Mouse (Mus musculus) stomach, embryonic 16.5 days (tissue): ENCODE results near the gene P3h2. TPM values are rescaled to one million over a fixed set of nuclear protein-coding genes. Genes with fewer than 3 reads are reported as not detected.

Source experiments
- ATAC-seq: fragments of 200-750 bp; cut with Nextera tagmentation; 2 replicates; pipeline ENCODE4 v1.8.0; 2017; ENCODE audit warnings: moderate number of reproducible peaks, moderate TSS enrichment; ENCODE audit not compliant: insufficient read depth, low FRiP score
- H3K27ac ChIP-seq: fragments of 300-500 bp; sonication (generic); 2 replicates; pipeline ENCODE4 v1.5.1; 2014; ENCODE audit warnings: low read length
- H3K27me3 ChIP-seq: fragments of 300-500 bp; sonication (generic); 2 replicates; pipeline ENCODE4 v1.6.1; 2014; ENCODE audit warnings: low read length, control low read depth, mixed read lengths; ENCODE audit not compliant: control insufficient read depth, insufficient read depth
- H3K36me3 ChIP-seq: fragments of 300-500 bp; sonication (generic); 2 replicates; pipeline ENCODE4 v1.6.1; 2014; ENCODE audit warnings: low read length; ENCODE audit not compliant: control insufficient read depth, insufficient read depth
- H3K4me1 ChIP-seq: fragments of 300-500 bp; sonication (generic); 2 replicates; pipeline ENCODE4 v1.6.1; 2014; ENCODE audit warnings: low read length, control low read depth, mixed read lengths; ENCODE audit not compliant: control insufficient read depth, insufficient read depth
- H3K4me2 ChIP-seq: fragments of 300-500 bp; sonication (generic); 2 replicates; pipeline ENCODE4 v1.6.1; 2014; ENCODE audit warnings: low read depth, low read length, mixed read lengths
- H3K4me3 ChIP-seq: fragments of 300-500 bp; sonication (generic); replicated peaks from 2 replicates; pipeline ENCODE4 v1.5.1; 2014; ENCODE audit warnings: mild to moderate bottlenecking, low read length
- H3K9ac ChIP-seq: fragments of 300-500 bp; sonication (generic); 2 replicates; pipeline ENCODE4 v1.6.1; 2014; ENCODE audit warnings: low read length
- H3K9me3 ChIP-seq: fragments of 300-500 bp; sonication (generic); replicated peaks from 2 replicates; pipeline ENCODE4 v1.6.1; 2016; ENCODE audit warnings: low read length, control low read depth; ENCODE audit not compliant: control insufficient read depth
- WGBS: fragments of 180-500 bp; shearing (Covaris S2); extraction: QIAGEN DNeasy Blood & Tissue Kit; methylation state at CpG from one replicate; pipeline ENCODE4 v1.1.7; 2014; 5-methylcytosine and 5-hydroxymethylcytosine counted together
- polyA plus RNA-seq: library from polyadenylated mRNA; unstranded; fragments of >200 nt; fragmentation: Nextera tagmentation; extraction: Ambion mirVana; gene quantifications from 2 replicates; pipeline ENCODE4 v1.2.1, GENCODE M21; 2015

P3h2 gene
- polyA plus RNA-seq, 1 experiment from 2014 or later, result 2.3 TPM

GRCm38 (mm10) chr16:26029424-26030012, 76.1 kb downstream of the P3h2 start:
- no peak overlapping the region for H3K4me2 ChIP-seq
- no peaks in the 10 kb centered on the region for H3K27me3 ChIP-seq

GRCm38 (mm10) chr16:26026416-26026815, 79.2 kb downstream of the P3h2 start:
- Histone ChIP-seq H3K4me3 (no peak overlapping the region), H3K9me3 (no peaks in the 10 kb centered on the region), H3K27me3 (no peaks in the 10 kb centered on the region), H3K4me2 (no peak overlapping the region), H3K9ac (no peak overlapping the region), H3K27ac (no peak overlapping the region), H3K36me3 (no peaks in the 10 kb centered on the region), H3K4me1 (peaks cover 13% of the 10 kb centered on the region)
- WGBS, result 80% methylated on average over 3 of the region's 3 CpGs
- no peak for ATAC-seq

More at GRCm38 (mm10) chr16:26029424-26030012, 76.1 kb downstream of the P3h2 start:
- Histone ChIP-seq H3K4me3 (no peak overlapping the region), H3K9ac (no peak overlapping the region), H3K9me3 (0 out of 2 replicates have a peak, but pooled peaks cover 4% of the 10 kb centered on the region), H3K36me3 (no peaks in the 10 kb centered on the region), H3K4me1 (peaks cover 15% of the 10 kb centered on the region), H3K27ac (no peak overlapping the region; the same call in 1 of the 2 replicates)
- no peak; the same call in 1 of the 2 replicates for ATAC-seq
- WGBS, result 37% methylated on average over 2 of the region's 2 CpGs

GRCm38 (mm10) chr16:26024543-26024942, 81.0 kb downstream of the P3h2 start:
- Histone ChIP-seq H3K9ac (no peak overlapping the region), H3K9me3 (no peaks in the 10 kb centered on the region), H3K4me3 (no peak overlapping the region), H3K27ac (no peak overlapping the region), H3K4me2 (no peak overlapping the region), H3K27me3 (no peaks in the 10 kb centered on the region), H3K4me1 (peaks cover 13% of the 10 kb centered on the region), H3K36me3 (no peaks in the 10 kb centered on the region)
- no peak for ATAC-seq
- WGBS, result 77% methylated on average over 5 of the region's 5 CpGs

- H3K4me1 ChIP-seq, result peaks cover 11% of the 10 kb centered on the region
- H3K36me3 ChIP-seq, result no peaks in the 10 kb centered on the region
- H3K27ac ChIP-seq, result no peak overlapping the region
- H3K4me2 ChIP-seq, result no peak overlapping the region
- ATAC-seq, result no peak
- H3K27me3 ChIP-seq, result no peaks in the 10 kb centered on the region
- H3K9ac ChIP-seq, result no peak overlapping the region
- WGBS, result 60% methylated on average over 4 of the region's 4 CpGs
- H3K4me3 ChIP-seq, result no peak overlapping the region
- no peaks in the 10 kb centered on the region for H3K9me3 ChIP-seq
Measured at GRCm38 (mm10) chr16:26023352-26023751, 82.2 kb downstream of the P3h2 start.

GRCm38 (mm10) chr16:26021759-26022158, 83.8 kb downstream of the P3h2 start:
- ATAC-seq, result no peak
- no peaks in the 10 kb centered on the region for H3K9me3 ChIP-seq
- no peak overlapping the region for H3K4me2 ChIP-seq
- H3K4me3 ChIP-seq, result no peak overlapping the region
- H3K27ac ChIP-seq, result no peak overlapping the region
- H3K9ac ChIP-seq, result no peak overlapping the region
- H3K36me3 ChIP-seq, result no peaks in the 10 kb centered on the region
- H3K27me3 ChIP-seq, result no peaks in the 10 kb centered on the region
- H3K4me1 ChIP-seq, result peaks cover 11% of the 10 kb centered on the region
- 60% methylated on average over 2 of the region's 2 CpGs for WGBS

GRCm38 (mm10) chr16:26005811-26006210, 99.8 kb downstream of the P3h2 start:
- 78% methylated on average over 3 of the region's 3 CpGs for WGBS
- ATAC-seq, result no peak
- no peak overlapping the region for H3K4me2 ChIP-seq

GRCm38 (mm10) chr16:26003261-26003660, 102.3 kb downstream of the P3h2 start:
- H3K4me3 ChIP-seq, result no peak overlapping the region
- H3K9ac ChIP-seq, result no peak overlapping the region
- H3K36me3 ChIP-seq, result no peaks in the 10 kb centered on the region
- H3K27ac ChIP-seq, result peak overlapping the region; percentile 0; the same call in 1 of the 2 replicates
- WGBS, result 57% methylated on average over 4 of the region's 4 CpGs
- no peak for ATAC-seq
- H3K27me3 ChIP-seq, result no peaks in the 10 kb centered on the region
- no peaks in the 10 kb centered on the region for H3K9me3 ChIP-seq
- H3K4me1 ChIP-seq, result 0 out of 2 replicates have a peak, but pooled peaks cover 4% of the 10 kb centered on the region
- no peak overlapping the region for H3K4me2 ChIP-seq

More at GRCm38 (mm10) chr16:26005811-26006210, 99.8 kb downstream of the P3h2 start:
- Histone ChIP-seq H3K9me3 (no peaks in the 10 kb centered on the region), H3K4me3 (no peak overlapping the region), H3K9ac (no peak overlapping the region), H3K4me1 (0 out of 2 replicates have a peak, but pooled peaks cover 4% of the 10 kb centered on the region), H3K27me3 (no peaks in the 10 kb centered on the region), H3K27ac (no peak overlapping the region), H3K36me3 (no peaks in the 10 kb centered on the region)

- no peak for ATAC-seq
- WGBS, result 55% methylated on average over 9 of the region's 9 CpGs
- H3K27ac ChIP-seq, result no peak overlapping the region
- no peak overlapping the region for H3K4me3 ChIP-seq
- no peak overlapping the region for H3K9ac ChIP-seq
- 0 out of 2 replicates have a peak, but pooled peaks cover 4% of the 10 kb centered on the region for H3K4me1 ChIP-seq
- H3K27me3 ChIP-seq, result no peaks in the 10 kb centered on the region
- H3K36me3 ChIP-seq, result no peaks in the 10 kb centered on the region
- no peak overlapping the region for H3K4me2 ChIP-seq
- H3K9me3 ChIP-seq, result no peaks in the 10 kb centered on the region
Measured at GRCm38 (mm10) chr16:26002848-26003247, 102.7 kb downstream of the P3h2 start.

GRCm38 (mm10) chr16:25994605-25995004, 111.0 kb downstream of the P3h2 start:
- H3K36me3 ChIP-seq, result no peaks in the 10 kb centered on the region
- H3K4me1 ChIP-seq, result no peaks in the 10 kb centered on the region
- no peak overlapping the region for H3K4me3 ChIP-seq
- H3K4me2 ChIP-seq, result no peak overlapping the region
- no peaks in the 10 kb centered on the region for H3K27me3 ChIP-seq
- no peak overlapping the region for H3K27ac ChIP-seq
- ATAC-seq, result no peak
- WGBS, result 91% methylated on average over 3 of the region's 3 CpGs
- no peak overlapping the region for H3K9ac ChIP-seq
- H3K9me3 ChIP-seq, result no peaks in the 10 kb centered on the region
